Mouse (Mus musculus): ENCODE measurements around the gene Pi4k2a. TPM values are rescaled to one million over a fixed set of nuclear protein-coding genes. Genes with fewer than 3 reads are reported as not detected.

Pi4k2a gene
- total and polyA plus RNA-seq, 3 experiments: 7.0 to 23.9 (median 10.0) TPM

DNA sequence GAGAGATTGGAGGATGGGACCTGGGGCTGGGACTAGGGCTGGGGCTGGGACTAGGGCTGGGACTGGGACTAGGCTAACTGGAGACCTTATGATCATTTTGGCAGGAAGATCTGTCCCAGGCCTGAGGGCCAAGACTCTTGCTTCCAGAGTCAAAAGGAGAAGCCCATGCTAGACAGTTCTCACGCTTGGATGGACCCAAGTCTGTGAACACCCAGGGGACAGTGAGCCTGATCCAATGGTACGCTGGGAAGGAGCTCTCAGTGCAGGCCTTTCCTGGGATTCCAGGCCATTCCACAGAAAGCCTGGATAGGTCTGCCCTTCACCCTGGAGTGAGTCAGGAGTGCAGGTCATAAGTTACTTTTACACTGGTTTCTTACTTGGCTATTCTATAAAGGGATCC, 15.2 kb upstream of the Pi4k2a start:
- in situ Hi-C loops (cut with MboI; ENCODE audit: low pct_ligation_motif_present, low pct_unique_long_range_greater_than_20kb, low sequenced_read_pairs): no loop called here
- Histone ChIP-seq H3K9ac (ENCODE audit: insufficient read depth, low read depth) (no peak overlapping the region), H3K9me3 (replicated peaks; ENCODE audit: low read length) (peaks cover 4% of the 10 kb centered on the region), H3K4me3 (replicated peaks in 1 of 3; ENCODE audit: low read depth in 2 of 3, low read length in 2 of 3, poor library complexity in 1 of 3) (no peak overlapping the region), H3K27ac (ENCODE audit: insufficient read depth, low read depth) (no peak overlapping the region), H3K79me2 (replicated peaks; ENCODE audit: control insufficient read depth, extremely low read depth, insufficient read depth, poor library complexity, severe bottlenecking) (no peaks in the 10 kb centered on the region), H3K36me3 (replicated peaks in 1 of 2; ENCODE audit: control insufficient read depth in 1 of 2, insufficient read depth in 1 of 2, low read length in 1 of 2) (no peaks in the 10 kb centered on the region), H3K27me3 (replicated peaks) (peaks cover 7% of the 10 kb centered on the region), H3K4me2 (ENCODE audit: insufficient read depth, low read depth, poor library complexity, severe bottlenecking) (no peak overlapping the region), H3K4me1 (ENCODE audit: control insufficient read depth in 1 of 2, insufficient read depth in 2 of 2) (no peaks in the 10 kb centered on the region)
- dilution Hi-C loops (cut with MboI; ENCODE audit: extremely low pct_ligation_motif_present, extremely low pct_unique_long_range_greater_than_20kb, low sequenced_read_pairs): no loop called here
- TF ChIP-seq E2F4 (IDR thresholded peaks at IDR 0.05; ENCODE audit: insufficient replicate concordance, low read depth, low read length) (no peak), NRF1 (IDR thresholded peaks at IDR 0.05; ENCODE audit: low read depth, low read length) (no peak), CTCF (conservative IDR thresholded peaks at IDR 0.05 in 1 of 2, IDR thresholded peaks at IDR 0.05 in 1 of 2; ENCODE audit: low read depth in 2 of 2, low read length in 2 of 2) (no peak), RCOR1 (conservative IDR thresholded peaks at IDR 0.05; ENCODE audit: low read depth, low read length) (no peak), MXI1 (IDR thresholded peaks at IDR 0.05; ENCODE audit: low read depth, low read length) (no peak), TCF12 (IDR thresholded peaks at IDR 0.05; ENCODE audit: low read depth, low read length) (no peak), USF2 (conservative IDR thresholded peaks at IDR 0.05; ENCODE audit: low read depth, low read length) (no peak), JUND (conservative IDR thresholded peaks at IDR 0.05; ENCODE audit: low read depth, low read length) (no peak), BHLHE40 (IDR thresholded peaks at IDR 0.05; ENCODE audit: low read depth, low read length) (no peak), CHD2 (IDR thresholded peaks at IDR 0.05; ENCODE audit: low read length) (no peak), UBTF (IDR thresholded peaks at IDR 0.05; ENCODE audit: low read depth, low read length) (no peak), KAT2A (IDR thresholded peaks at IDR 0.05; ENCODE audit: insufficient replicate concordance, low read length) (no peak), RAD21 (IDR thresholded peaks at IDR 0.05; ENCODE audit: low read depth, low read length) (no peak), MYC (IDR thresholded peaks at IDR 0.05; ENCODE audit: low read depth, low read length) (no peak), SMC3 (IDR thresholded peaks at IDR 0.05; ENCODE audit: low read depth, low read length) (no peak), CHD1 (IDR thresholded peaks at IDR 0.05; ENCODE audit: low read depth, low read length) (no peak), USF1 (IDR thresholded peaks at IDR 0.05; ENCODE audit: low read depth, low read length) (no peak), ELF1 (IDR thresholded peaks at IDR 0.05; ENCODE audit: low read depth, low read length) (no peak), JUN (IDR thresholded peaks at IDR 0.05; ENCODE audit: insufficient read depth, low read depth, low read length) (no peak), TBP (conservative IDR thresholded peaks at IDR 0.05; ENCODE audit: low read depth, low read length) (no peak)
- no peak for DNase-seq (ENCODE audit: extremely low read depth)

GRCm38 (mm10) chr19:42075992-42076391, 14.3 kb upstream of the Pi4k2a start:
- peaks cover 7% of the 10 kb centered on the region for H3K27me3 ChIP-seq (replicated peaks)
- no peaks in the 10 kb centered on the region for H3K9me3 ChIP-seq (replicated peaks; ENCODE audit: low read length)
- dilution Hi-C loops (cut with MboI; ENCODE audit: extremely low pct_ligation_motif_present, extremely low pct_unique_long_range_greater_than_20kb, low sequenced_read_pairs): no loop called here
- TF ChIP-seq USF2 (conservative IDR thresholded peaks at IDR 0.05; ENCODE audit: low read depth, low read length) (no peak), MAX (IDR thresholded peaks at IDR 0.05; ENCODE audit: low read length) (no peak), ETS1 (conservative IDR thresholded peaks at IDR 0.05; ENCODE audit: low read depth, low read length) (no peak), BHLHE40 (IDR thresholded peaks at IDR 0.05; ENCODE audit: low read depth, low read length) (no peak), ELF1 (IDR thresholded peaks at IDR 0.05; ENCODE audit: low read depth, low read length) (no peak), CTCF (conservative IDR thresholded peaks at IDR 0.05 in 1 of 2, IDR thresholded peaks at IDR 0.05 in 1 of 2; ENCODE audit: low read depth in 2 of 2, low read length in 2 of 2) (no peak), USF1 (IDR thresholded peaks at IDR 0.05; ENCODE audit: low read depth, low read length) (no peak), MAZ (IDR thresholded peaks at IDR 0.05; ENCODE audit: low read depth, low read length) (no peak), ZKSCAN1 (IDR thresholded peaks at IDR 0.05; ENCODE audit: borderline replicate concordance, low read depth, low read length) (no peak)
- in situ Hi-C loops (cut with MboI; ENCODE audit: low pct_ligation_motif_present, low pct_unique_long_range_greater_than_20kb, low sequenced_read_pairs): no loop called here
- H3K4me1 ChIP-seq (ENCODE audit: control insufficient read depth in 1 of 2, insufficient read depth in 2 of 2): no peaks in the 10 kb centered on the region
- DNase-seq (ENCODE audit: extremely low read depth): no peak
- no peaks in the 10 kb centered on the region for H3K79me2 ChIP-seq (replicated peaks; ENCODE audit: control insufficient read depth, extremely low read depth, insufficient read depth, poor library complexity, severe bottlenecking)
- H3K4me2 ChIP-seq (ENCODE audit: insufficient read depth, low read depth, poor library complexity, severe bottlenecking): no peak overlapping the region
- H3K9ac ChIP-seq (ENCODE audit: insufficient read depth, low read depth): no peak overlapping the region
- H3K36me3 ChIP-seq (replicated peaks in 1 of 2; ENCODE audit: control insufficient read depth in 1 of 2, insufficient read depth in 1 of 2, low read length in 1 of 2): no peaks in the 10 kb centered on the region
- H3K4me3 ChIP-seq (replicated peaks in 1 of 3; ENCODE audit: low read depth in 2 of 3, low read length in 2 of 3, poor library complexity in 1 of 3): no peak overlapping the region
- no peak overlapping the region for H3K27ac ChIP-seq (ENCODE audit: insufficient read depth, low read depth)
